Mouse (Mus musculus): Measurements from ENCODE around the gene Eps8. TPM values are rescaled to one million over a fixed set of nuclear protein-coding genes. Genes with fewer than 3 reads are reported as not detected.
"Not testable (repeated sequence)": the region's sequence is repeated elsewhere in the genome, so short reads cannot be mapped to it uniquely, and the experiment has no call there.

The Eps8 gene
- total RNA-seq, 2 experiments from 2014 or later: 4.3 to 6.9 TPM

DNA sequence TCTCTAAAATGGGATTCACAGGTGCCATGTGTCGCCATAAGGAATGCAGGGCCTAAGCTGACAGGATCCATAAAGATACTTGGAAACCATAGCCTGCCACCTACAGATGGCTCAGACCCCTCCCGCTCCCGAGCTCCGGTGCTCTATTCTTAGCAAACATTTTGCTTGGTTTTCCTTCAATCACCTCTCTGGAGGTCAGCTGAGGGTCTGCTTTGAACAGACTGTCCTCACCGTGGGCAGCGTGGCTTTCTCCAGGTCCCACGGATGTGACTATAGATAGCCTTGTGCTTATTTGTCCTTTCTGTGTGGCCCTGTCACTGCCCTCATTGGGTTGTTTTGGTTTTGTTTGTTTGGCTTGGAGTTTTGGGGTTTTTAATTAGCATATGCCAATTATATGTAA is 196.5 kb downstream of the Eps8 start:
- intact Hi-C loops (cut with DNase I): no loop called here
- Histone ChIP-seq H3K4me3 (no peak overlapping the region), H3K27ac (peak overlapping the region; percentile 41)
- DNase-seq: no peak
- no peak for TF ChIP-seq CTCF (IDR thresholded peaks at IDR 0.05)

- H3K27ac ChIP-seq: peak overlapping the region; percentile 41
- TF ChIP-seq CTCF (IDR thresholded peaks at IDR 0.05): no peak
- intact Hi-C loops (cut with DNase I): no loop called here
These were observed 197.5 kb downstream of the Eps8 start for GRCm38 (mm10) chr6:137457210-137457609.

GRCm38 (mm10) chr6:137456064-137456463 is 198.6 kb downstream of the Eps8 start:
- H3K27ac ChIP-seq: peak overlapping the region; percentile 41; the same call in 1 of the 2 replicates
- intact Hi-C loops (cut with DNase I): no loop called here
- peak overlapping the region; percentile 51 for H3K4me3 ChIP-seq
- no peak for DNase-seq
- TF ChIP-seq CTCF (IDR thresholded peaks at IDR 0.05): no peak

More at GRCm38 (mm10) chr6:137457210-137457609, 197.5 kb downstream of the Eps8 start:
- no peak for DNase-seq
- no peak overlapping the region for H3K4me3 ChIP-seq

GRCm38 (mm10) chr6:137455537-137456041 is 199.1 kb downstream of the Eps8 start:
- peak; percentile 94 for TF ChIP-seq CTCF (IDR thresholded peaks at IDR 0.05)
- Histone ChIP-seq H3K4me3 (peak overlapping the region; percentile 51), H3K27ac (peak overlapping the region; percentile 41; the same call in 1 of the 2 replicates)
- intact Hi-C loops (cut with DNase I): loop anchor here (1.0 kb wide), 1 partner anchor 269 kb away; no protein-coding TSS in a partner anchor
- DNase-seq: peak; percentile 38

DNA sequence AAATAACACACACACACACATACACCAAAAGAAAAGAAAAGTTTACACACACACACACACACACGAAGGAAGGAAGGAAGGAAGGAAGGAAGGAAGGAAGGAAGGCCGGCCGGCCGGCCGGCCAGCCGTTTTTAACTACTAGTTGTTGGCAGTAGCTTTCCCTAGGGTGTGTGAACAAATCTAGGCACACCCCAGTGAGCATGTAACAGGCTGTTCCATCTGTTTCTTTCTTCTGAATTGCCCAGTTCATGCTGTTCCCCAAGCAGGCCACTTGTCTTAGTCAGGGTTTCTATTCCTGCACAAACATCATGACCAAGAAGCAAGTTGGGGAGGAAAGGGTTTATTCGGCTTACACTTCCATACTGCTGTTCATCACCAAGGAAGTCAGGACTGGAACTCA is 208.6 kb downstream of the Eps8 start:
- DNase-seq; H3K27ac ChIP-seq; intact Hi-C loops (cut with DNase I); H3K4me3 ChIP-seq: not testable (repeated sequence)

DNA sequence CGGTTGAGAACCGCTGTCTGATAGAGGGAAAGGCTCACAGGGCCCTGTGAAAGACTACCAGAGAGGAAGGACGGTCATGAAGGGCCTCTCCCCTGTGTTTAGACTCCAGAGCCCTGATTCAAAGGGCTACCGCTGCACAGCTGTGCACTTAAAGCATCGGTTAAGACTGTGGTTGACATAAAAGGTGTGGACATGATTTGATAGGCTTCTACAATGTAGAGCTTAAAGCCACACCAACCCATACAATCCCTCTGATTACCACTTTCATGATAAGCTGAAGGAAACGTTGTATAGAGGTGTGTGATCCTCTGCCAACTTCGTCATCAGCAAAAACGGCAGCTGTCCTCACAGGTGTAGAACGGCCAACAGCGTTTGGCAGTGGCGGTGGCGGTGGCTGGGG is 211.6 kb downstream of the Eps8 start:
- H3K4me3 ChIP-seq: no peak overlapping the region
- no peak for TF ChIP-seq CTCF (IDR thresholded peaks at IDR 0.05)

DNA sequence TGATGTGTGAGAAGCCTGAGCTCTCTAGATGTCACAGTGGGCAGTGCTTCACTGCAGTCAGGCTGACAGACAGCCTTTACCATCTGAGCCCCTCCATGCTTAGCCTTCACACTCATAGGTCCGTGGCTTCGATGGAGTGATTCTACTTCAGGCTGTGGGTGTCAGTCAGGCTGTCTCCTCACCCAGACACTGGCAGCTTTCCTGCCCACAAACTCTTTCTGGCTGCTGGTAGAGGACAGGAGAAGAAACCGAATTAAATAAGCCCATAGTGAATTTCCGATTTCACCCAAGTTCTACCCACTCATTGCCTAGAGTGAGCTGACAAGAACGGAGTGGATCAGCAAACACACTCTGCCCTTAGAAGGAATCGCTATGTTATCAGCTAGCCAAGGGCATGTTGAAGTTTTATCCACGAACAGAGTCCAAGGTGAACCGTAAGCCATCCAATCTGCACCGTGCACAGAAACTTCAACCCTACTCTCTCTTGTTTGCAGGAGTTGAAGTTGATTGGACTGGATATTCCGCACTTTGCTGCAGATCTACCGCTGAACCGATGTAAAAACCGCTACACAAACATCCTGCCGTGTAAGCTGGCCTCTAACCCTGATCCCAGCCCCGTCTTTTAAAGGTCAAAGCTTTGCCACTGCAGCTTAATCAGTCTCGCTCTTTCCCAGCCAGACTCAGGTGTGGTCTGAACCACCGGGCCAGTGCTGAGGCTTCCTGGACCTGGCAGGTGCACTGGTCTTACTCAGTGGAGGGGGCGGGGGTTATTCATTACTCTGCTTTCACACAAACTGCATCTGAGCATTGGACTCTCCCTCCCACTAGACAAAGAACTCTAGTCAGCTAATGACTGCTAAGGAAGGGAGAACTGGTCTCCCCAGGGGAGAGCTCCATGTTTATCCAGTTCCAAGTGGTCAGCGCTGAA is 213.9 kb downstream of the Eps8 start:
- Histone ChIP-seq H3K4me3 (no peak overlapping the region), H3K27ac (no peak overlapping the region)
- no peak for DNase-seq
- no peak for TF ChIP-seq CTCF (IDR thresholded peaks at IDR 0.05)
- intact Hi-C loops (cut with DNase I): no loop called here

More for the DNA sequence above, 211.6 kb downstream of the Eps8 start:
- intact Hi-C loops (cut with DNase I): no loop called here
- H3K27ac ChIP-seq: no peak overlapping the region
- no peak for DNase-seq

DNA sequence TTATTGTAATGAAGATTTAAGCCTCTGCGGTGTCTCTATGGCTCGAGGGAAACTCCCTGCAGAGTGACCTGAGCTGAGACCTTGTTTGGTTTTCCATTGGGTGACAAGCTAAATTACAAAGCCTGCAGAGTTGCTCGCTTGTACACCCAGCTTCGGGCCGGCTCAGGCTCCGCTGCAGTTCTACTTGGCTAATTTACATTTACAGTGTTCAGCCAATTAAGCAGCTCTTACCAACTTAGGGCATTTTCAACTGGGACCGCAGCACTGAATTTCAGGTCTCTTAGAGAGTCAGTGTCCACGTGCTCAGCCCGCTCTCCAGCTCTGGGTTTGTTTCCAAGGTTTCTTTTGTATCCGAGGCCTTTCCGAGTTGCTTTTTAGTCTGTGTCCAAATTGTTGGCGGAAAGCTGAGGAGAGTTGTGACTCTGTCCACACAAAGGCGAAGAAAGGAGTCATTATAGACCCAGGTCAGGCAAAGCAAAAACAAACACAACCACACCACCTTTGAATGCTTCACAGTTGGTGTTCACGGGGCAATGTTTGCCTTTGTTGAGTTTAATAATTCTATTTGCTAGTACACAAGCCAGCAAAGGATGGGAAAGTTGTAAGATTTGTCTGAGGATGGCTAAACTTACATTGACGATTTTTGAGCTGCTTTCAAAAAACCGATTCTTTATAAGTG is 216.6 kb downstream of the Eps8 start:
- no peak for TF ChIP-seq CTCF (IDR thresholded peaks at IDR 0.05)
- H3K4me3 ChIP-seq: no peak overlapping the region
- no peak overlapping the region for H3K27ac ChIP-seq
- intact Hi-C loops (cut with DNase I): no loop called here
- DNase-seq: no peak

DNA sequence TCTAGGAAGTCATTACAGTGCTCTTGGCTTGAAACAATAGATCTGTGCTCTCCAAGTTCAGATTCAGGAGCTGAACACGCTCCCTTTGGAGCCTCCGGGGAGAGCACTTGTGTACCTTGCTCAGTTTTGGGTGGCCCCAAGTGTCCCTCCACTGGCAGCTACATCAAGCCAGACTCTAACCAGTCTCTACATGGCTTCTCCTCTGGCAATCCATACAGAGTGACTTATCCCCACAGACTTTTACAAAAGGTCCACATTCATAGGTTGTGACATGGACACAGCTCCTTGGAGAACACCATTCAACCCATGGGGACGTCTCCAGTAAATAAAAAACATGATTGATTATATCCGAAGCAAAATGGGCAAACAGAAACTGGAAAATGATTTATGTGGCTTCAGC is 217.2 kb downstream of the Eps8 start:
- H3K27ac ChIP-seq: no peak overlapping the region
- no peak overlapping the region for H3K4me3 ChIP-seq
- intact Hi-C loops (cut with DNase I): no loop called here
- TF ChIP-seq CTCF (IDR thresholded peaks at IDR 0.05): no peak
- no peak for DNase-seq

DNA sequence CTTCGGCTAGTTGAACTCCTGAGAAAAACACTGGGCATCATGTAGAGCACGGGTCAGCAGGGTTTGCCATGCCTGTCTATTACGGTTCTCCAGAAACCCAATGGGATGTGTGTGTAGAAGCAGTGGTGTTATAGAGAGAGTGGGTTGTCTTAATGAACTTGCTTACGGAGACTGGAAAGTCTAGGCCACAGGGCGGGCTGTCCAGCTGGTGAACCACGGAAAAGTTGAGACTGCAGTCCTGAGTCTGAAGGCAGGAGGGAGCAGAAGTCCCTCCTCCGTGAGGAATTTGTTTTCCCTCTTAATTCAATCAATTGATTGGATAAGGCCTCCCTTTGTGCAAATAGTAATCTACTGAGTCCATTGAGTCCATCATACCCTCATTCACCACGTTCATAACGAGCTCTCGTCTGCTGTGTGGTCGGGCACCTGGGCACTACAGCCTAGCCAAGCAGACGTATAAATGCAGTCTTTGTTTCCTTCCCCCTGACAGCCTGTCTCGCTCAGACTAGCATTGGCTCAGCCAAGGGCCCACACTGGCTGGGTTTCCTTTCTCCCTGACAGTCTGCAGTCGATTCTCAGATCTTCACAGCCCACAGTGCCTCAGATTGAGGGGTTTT is 221.0 kb downstream of the Eps8 start:
- TF ChIP-seq CTCF (IDR thresholded peaks at IDR 0.05): no peak
- intact Hi-C loops (cut with DNase I): no loop called here
- Histone ChIP-seq H3K27ac (no peak overlapping the region), H3K4me3 (no peak overlapping the region)
- DNase-seq: no peak

Other genes starting within 250 kb of the Eps8 start
- gene Strap, start 80.2 kb upstream of the Eps8 start, total RNA-seq (2021): 10 to 100 TPM; 84.5 to 87.6 TPM
- gene Dera, start 99.7 kb upstream of the Eps8 start, total RNA-seq (2021): 1 to 10 TPM; 6.3 to 9.5 TPM

Data from gastrocnemius, adult 2 months (tissue).